Mouse (Mus musculus) cerebellum, adult 2 months (tissue): ENCODE data around the gene C8b.

ENCODE experiments used
- CTCF ChIP-seq: fragments of 200-500 bp; IDR thresholded peaks from 2 replicates; pipeline ENCODE4 v1.5.1; 2011; ENCODE audit warnings: low read depth, mild to moderate bottlenecking, control low read depth, low read length, moderate library complexity, borderline replicate concordance; ENCODE audit not compliant: insufficient read depth
- POLR2A ChIP-seq: fragments of 200-500 bp; IDR thresholded peaks from 2 replicates; pipeline ENCODE4 v1.6.1; 2011; ENCODE audit warnings: low read length, control low read depth, borderline replicate concordance; ENCODE audit not compliant: insufficient read depth

- no peak for TF ChIP-seq CTCF
- TF ChIP-seq POLR2A: no peak
Measured at GRCm38 (mm10) chr4:104838342-104838741, 72.2 kb downstream of the C8b start.
